Mouse (Mus musculus) MEL (cell line): ENCODE results near the gene Thap11. TPM values are rescaled to one million over a fixed set of nuclear protein-coding genes. Genes with fewer than 3 reads are reported as not detected.

Experiments used
- DNase-seq: peaks from one replicate; pipeline ENCODE4 v3.0.0; 2011; ENCODE audit warnings: low read depth, low spot score
- H3K27ac ChIP-seq: 2 replicates; pipeline ENCODE4 v1.5.1; 2012; ENCODE audit warnings: low read depth, mild to moderate bottlenecking, control low read depth, low read length, moderate library complexity; ENCODE audit not compliant: control insufficient read depth
- H3K27me3 ChIP-seq, 2 experiments: fragments of 150-350 bp in 1 of 2; sonication (generic) in 1 of 2; 2 replicates each; pipeline ENCODE4 v1.6.1; 2012; ENCODE audit warnings: low read length in 2 of 2, mild to moderate bottlenecking in 2 of 2, improper control_type of control experiment in 1 of 2, moderate library complexity in 1 of 2; ENCODE audit not compliant: insufficient read depth in 2 of 2, control insufficient read depth in 1 of 2
- H3K36me3 ChIP-seq, 2 experiments: 2 replicates each; pipeline ENCODE4 v1.6.1; 2012 to 2014; ENCODE audit warnings: low read length in 2 of 2, improper control_type of control experiment in 1 of 2, inconsistent platforms in 1 of 2, mild to moderate bottlenecking in 1 of 2; ENCODE audit not compliant: insufficient read depth in 2 of 2, control insufficient read depth in 1 of 2
- H3K4me1 ChIP-seq, 2 experiments: fragments of 150-350 bp in 1 of 2; sonication (generic) in 1 of 2; 2 replicates each; pipeline ENCODE4 v1.6.1; 2012; ENCODE audit warnings: low read length in 2 of 2, improper control_type of control experiment in 1 of 2, mild to moderate bottlenecking in 1 of 2; ENCODE audit not compliant: insufficient read depth in 2 of 2, control insufficient read depth in 1 of 2
- H3K4me3 ChIP-seq, 2 experiments: fragments of 150-350 bp in 1 of 2; sonication (generic) in 1 of 2; 2 replicates each; pipeline ENCODE4 v1.5.1; 2012; ENCODE audit warnings: low read depth in 2 of 2, low read length in 2 of 2, mild to moderate bottlenecking in 2 of 2, moderate library complexity in 2 of 2, control low read depth in 1 of 2, improper control_type of control experiment in 1 of 2; ENCODE audit not compliant: control insufficient read depth in 1 of 2, insufficient read depth in 1 of 2
- H3K79me2 ChIP-seq: 2 replicates; pipeline ENCODE4 v1.6.1; 2012; ENCODE audit warnings: mild to moderate bottlenecking, low read length, moderate library complexity; ENCODE audit not compliant: control insufficient read depth, poor library complexity, insufficient read depth
- H3K9ac ChIP-seq: 2 replicates; pipeline ENCODE4 v1.6.1; 2012; ENCODE audit warnings: low read depth, mild to moderate bottlenecking, control low read depth, low read length, moderate library complexity; ENCODE audit not compliant: control insufficient read depth, poor library complexity, severe bottlenecking
- H3K9me3 ChIP-seq: fragments of 150-350 bp; sonication (generic); replicated peaks from 2 replicates; pipeline ENCODE4 v1.6.1; 2012; ENCODE audit warnings: mild to moderate bottlenecking, low read length, improper control_type of control experiment, moderate library complexity; ENCODE audit not compliant: insufficient read depth
- ELF1 ChIP-seq: IDR thresholded peaks from 2 replicates; pipeline ENCODE4 v1.6.1; 2014; ENCODE audit warnings: low read depth, mild to moderate bottlenecking, inconsistent platforms, low read length, improper control_type of control experiment, moderate library complexity
- EP300 ChIP-seq, 2 experiments: IDR thresholded peaks; 2 replicates each; pipeline ENCODE4 v1.6.1; 2011; ENCODE audit warnings: improper control_type of control experiment in 2 of 2, low read length in 2 of 2, low read depth in 1 of 2, mild to moderate bottlenecking in 1 of 2
- HCFC1 ChIP-seq: IDR thresholded peaks from 2 replicates; pipeline ENCODE4 v1.6.1; 2012; ENCODE audit warnings: low read depth, mild to moderate bottlenecking, inconsistent platforms, low read length, improper control_type of control experiment, moderate library complexity
- JUND ChIP-seq: IDR thresholded peaks from 2 replicates; pipeline ENCODE4 v1.6.1; 2011; ENCODE audit warnings: low read depth, mild to moderate bottlenecking, improper control_type of control experiment, low read length
- KAT2A ChIP-seq: conservative IDR thresholded peaks from 2 replicates; pipeline ENCODE4 v1.6.1; 2012; ENCODE audit warnings: low read depth, low read length, improper control_type of control experiment, inconsistent platforms
- MAZ ChIP-seq: IDR thresholded peaks from 2 replicates; pipeline ENCODE4 v1.6.1; 2012; ENCODE audit warnings: low read depth, mild to moderate bottlenecking, inconsistent platforms, low read length, improper control_type of control experiment
- MXI1 ChIP-seq: IDR thresholded peaks from 2 replicates; pipeline ENCODE4 v1.6.1; 2011; ENCODE audit warnings: mild to moderate bottlenecking, low read depth, low read length, improper control_type of control experiment
- MYB ChIP-seq: IDR thresholded peaks from 2 replicates; pipeline ENCODE4 v1.6.1; 2011; ENCODE audit warnings: mild to moderate bottlenecking, low read depth, low read length, improper control_type of control experiment
- MYC ChIP-seq: IDR thresholded peaks from 2 replicates; pipeline ENCODE4 v1.6.1; 2011; ENCODE audit warnings: low read depth, mild to moderate bottlenecking, low read length, improper control_type of control experiment, moderate library complexity
- NELFE ChIP-seq: IDR thresholded peaks from 2 replicates; pipeline ENCODE4 v1.6.1; 2011; ENCODE audit warnings: low read depth, low read length, improper control_type of control experiment
- POLR2A ChIP-seq, 2 experiments: IDR thresholded peaks; 2 replicates each; pipeline ENCODE4 v1.6.1; 2011 to 2012; ENCODE audit warnings: low read length in 2 of 2, mild to moderate bottlenecking in 2 of 2, control low read depth in 1 of 2, improper control_type of control experiment in 1 of 2, low read depth in 1 of 2, moderate library complexity in 1 of 2; ENCODE audit not compliant: control insufficient read depth in 1 of 2, insufficient read depth in 1 of 2, poor library complexity in 1 of 2
- POLR2AphosphoS2 ChIP-seq: IDR thresholded peaks from 2 replicates; pipeline ENCODE4 v1.6.1; 2011; ENCODE audit warnings: low read length, improper control_type of control experiment
- POLR2AphosphoS5 ChIP-seq: IDR thresholded peaks from 2 replicates; pipeline ENCODE4 v1.6.1; 2012; ENCODE audit warnings: low read depth, borderline replicate concordance, mild to moderate bottlenecking, inconsistent platforms, low read length, moderate library complexity, mixed read lengths
- RCOR1 ChIP-seq: IDR thresholded peaks from 2 replicates; pipeline ENCODE4 v1.6.1; 2012; ENCODE audit warnings: low read depth, mild to moderate bottlenecking, inconsistent platforms, low read length, improper control_type of control experiment
- SIN3A ChIP-seq: IDR thresholded peaks from 2 replicates; pipeline ENCODE4 v1.6.1; 2012; ENCODE audit warnings: low read length, improper control_type of control experiment, inconsistent platforms
- TBP ChIP-seq: IDR thresholded peaks from 2 replicates; pipeline ENCODE4 v1.8.0; 2011; ENCODE audit warnings: low read depth, low read length, improper control_type of control experiment
- TCF12 ChIP-seq: IDR thresholded peaks from 2 replicates; pipeline ENCODE4 v1.6.1; 2014; ENCODE audit warnings: low read depth, mild to moderate bottlenecking, inconsistent platforms, low read length, improper control_type of control experiment, moderate library complexity
- UBTF ChIP-seq: IDR thresholded peaks from 2 replicates; pipeline ENCODE4 v1.6.1; 2012; ENCODE audit warnings: low read depth, mild to moderate bottlenecking, inconsistent platforms, low read length, improper control_type of control experiment, moderate library complexity, borderline replicate concordance; ENCODE audit not compliant: insufficient read depth
- USF2 ChIP-seq, 2 experiments: IDR thresholded peaks; 2 replicates each; pipeline ENCODE4 v1.6.1; 2011 to 2012; ENCODE audit warnings: improper control_type of control experiment in 2 of 2, low read length in 2 of 2, borderline replicate concordance in 1 of 2, inconsistent platforms in 1 of 2, low read depth in 1 of 2, mild to moderate bottlenecking in 1 of 2; ENCODE audit not compliant: insufficient read depth in 1 of 2
- polyA plus RNA-seq, 2 experiments: library from polyadenylated mRNA; stranded (reverse) in 1 of 2; unstranded in 1 of 2; fragments of >175 nt in 1 of 2; fragments of >200 nt in 1 of 2; gene quantifications; 2 replicates each; pipeline versions ENCODE4 v1.2.1 to v1.2.4; 2012; ENCODE audit warnings: low replicate concordance in 2 of 2, low read depth in 1 of 2; ENCODE audit not compliant: insufficient read length in 2 of 2, insufficient read depth in 1 of 2, missing spikeins in 1 of 2
- total RNA-seq: library from RNA; depleted of rRNA; stranded (reverse); fragments of 300-350 nt; gene quantifications from 2 replicates; pipeline ENCODE4 v1.2.3, GENCODE M21; 2012

The Thap11 gene
- total and polyA plus RNA-seq, 3 experiments: 48.8 to 51.4 TPM; not detected in 1

DNA sequence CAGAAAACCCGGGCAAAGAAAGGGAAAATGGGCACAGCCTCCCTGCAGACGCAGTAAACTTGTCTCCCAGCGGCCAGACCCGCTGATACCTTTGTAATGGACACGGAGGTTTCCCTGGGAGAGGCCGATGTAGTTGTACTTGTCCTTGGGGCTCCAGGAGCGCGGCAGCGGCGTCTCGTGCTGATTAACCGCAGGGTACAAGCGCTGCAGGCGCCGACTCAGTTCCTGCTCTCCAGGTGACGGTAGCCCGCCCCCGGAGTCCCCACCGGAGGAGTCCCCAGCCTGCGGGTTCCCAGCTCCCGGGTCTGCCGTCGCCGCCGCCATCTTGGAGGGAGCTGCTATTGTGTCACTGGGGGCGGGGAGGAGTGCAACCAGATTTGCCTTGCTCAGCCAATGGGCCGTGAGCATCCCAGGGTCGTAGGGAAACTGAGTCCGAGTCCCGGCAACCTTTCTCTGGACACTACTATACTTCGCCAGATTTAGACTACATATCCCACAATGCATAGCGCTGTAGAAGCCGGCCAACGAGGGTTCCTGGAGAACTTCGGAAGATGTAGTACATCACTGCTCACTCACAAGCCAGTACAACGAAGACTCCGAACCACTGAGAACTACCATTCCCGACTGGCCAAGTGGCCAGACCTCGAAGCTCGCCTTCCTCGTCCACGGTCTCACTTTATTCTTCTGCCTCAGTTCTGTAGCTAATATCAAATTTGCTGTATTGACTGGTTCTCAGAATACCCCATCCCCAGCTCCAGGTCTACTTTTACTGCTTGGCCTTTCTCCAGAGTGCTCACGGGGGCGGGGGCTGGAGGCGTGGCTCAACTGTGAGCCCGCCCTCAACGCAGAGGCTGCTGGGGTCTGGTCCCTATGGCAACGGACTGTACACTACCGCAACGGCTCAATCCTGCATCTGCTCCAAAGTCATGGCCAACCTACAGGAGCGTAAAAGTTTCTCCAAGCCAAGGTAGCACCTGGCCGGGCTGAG is 27.8 kb upstream of the Thap11 start, which contains the start of the genes Ranbp10 and Tsnaxip1:
TSS of gene Ranbp10 (minus strand) at position 490 of the 988 bp plus-strand sequence.
TSS of gene Tsnaxip1 (plus strand) at position 871 of the 988 bp plus-strand sequence.
- DNase-seq: peak; percentile 99
- peak within 1 kb of the TSS; percentile 77 for H3K9ac ChIP-seq
- peaks cover 0 to 10% of the 10 kb centered on the region in 2 experiments; a peak in 3 of 4 replicates for H3K36me3 ChIP-seq
- H3K79me2 ChIP-seq: peaks cover 11% of the 10 kb centered on the region
- H3K27me3 ChIP-seq: no peaks in the 10 kb centered on the region
- H3K4me3 ChIP-seq: peak within 1 kb of the TSS; percentile 58 to 82
- peak within 1 kb of the TSS; percentile 53 for H3K27ac ChIP-seq
- TF ChIP-seq SIN3A (peak; percentile 99), MAZ (peak; percentile 55; the same call in 1 of the 2 replicates), POLR2AphosphoS5 (0 out of 2 replicates have a peak, but pooled peaks have one; percentile 73), HCFC1 (peak; percentile 95), POLR2A (IDR thresholded peaks at IDR 0.05; ENCODE audit: control insufficient read depth in 1 of 2, insufficient read depth in 1 of 2, low read depth in 1 of 2, low read length in 2 of 2, poor library complexity in 1 of 2) (peak; percentile 83 to 86), MYB (no peak), MYC (0 out of 2 replicates have a peak, but pooled peaks have one; percentile 43), UBTF (0 out of 2 replicates have a peak, but pooled peaks have one; percentile 73), RCOR1 (peak; percentile 33; the same call in 1 of the 2 replicates), ELF1 (peak; percentile 66), TBP (peak; percentile 92), USF2 (IDR thresholded peaks at IDR 0.05; ENCODE audit: borderline replicate concordance in 1 of 2, insufficient read depth in 1 of 2, low read depth in 1 of 2, low read length in 2 of 2) (no peak), TCF12 (peak; percentile 76), POLR2AphosphoS2 (peak; percentile 59; the same call in 1 of the 2 replicates), NELFE (peak; percentile 68), MXI1 (peak; percentile 98), KAT2A (peak; percentile 99), EP300 (IDR thresholded peaks at IDR 0.05; ENCODE audit: low read depth in 1 of 2, low read length in 2 of 2) (no peak), JUND (no peak)
- TF ChIP-seq, all 39 proteins: peak for 15
- H3K9me3 ChIP-seq: no peaks in the 10 kb centered on the region
- peaks cover 0 to 11% of the 10 kb centered on the region in 2 experiments; a peak in 2 of 4 replicates for H3K4me1 ChIP-seq
